Mouse (Mus musculus) retina, postnatal 1 day (tissue): ENCODE measurements around the gene Polm.
"Not testable (repeated sequence)": the region's sequence is repeated elsewhere in the genome, so short reads cannot be mapped to it uniquely, and the experiment has no call there.

Experiments
- DNase-seq: peaks from one replicate; pipeline ENCODE4 v3.0.0-alpha.2; 2012

Polm gene

DNA sequence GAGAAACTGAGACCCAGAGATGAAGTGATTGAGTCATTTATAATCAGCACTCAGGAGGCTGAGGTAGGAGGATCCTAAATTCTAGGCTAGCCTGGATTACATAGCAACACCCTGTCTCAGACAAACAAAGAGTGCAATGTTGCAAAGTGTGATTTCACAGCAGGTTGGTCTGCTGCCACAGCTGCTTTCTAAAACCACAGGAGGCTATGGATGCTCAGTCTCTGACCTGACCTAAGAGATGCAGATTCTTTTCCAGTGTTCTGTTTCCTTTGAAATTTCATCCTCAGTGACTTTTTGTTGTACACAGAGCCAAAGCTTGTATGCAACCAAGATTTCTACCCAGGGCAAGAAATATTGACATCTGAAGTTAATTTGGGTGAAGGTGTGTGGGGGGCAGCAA lies 17.7 kb upstream of the Polm start:
- no peak for DNase-seq

DNA sequence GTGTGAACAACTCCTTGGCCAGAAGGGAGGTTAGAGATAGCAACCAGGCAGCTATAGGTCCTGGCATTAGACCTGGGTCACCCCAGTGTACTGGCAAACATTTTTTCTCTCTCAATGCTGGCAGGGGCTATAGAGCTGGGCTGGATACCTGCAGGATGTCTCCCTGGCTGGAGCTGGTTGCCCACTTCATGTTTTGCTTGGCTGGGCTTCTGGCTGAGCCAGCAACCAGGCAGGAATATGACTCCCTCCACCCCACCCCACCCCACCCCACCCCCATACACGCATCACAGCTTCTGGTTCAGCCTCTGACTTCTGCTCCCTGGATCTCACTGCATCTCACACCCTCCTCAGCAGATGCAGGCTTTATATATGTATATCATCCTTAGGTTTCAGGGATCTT lies 14.5 kb upstream of the Polm start:
- DNase-seq, result no peak

DNA sequence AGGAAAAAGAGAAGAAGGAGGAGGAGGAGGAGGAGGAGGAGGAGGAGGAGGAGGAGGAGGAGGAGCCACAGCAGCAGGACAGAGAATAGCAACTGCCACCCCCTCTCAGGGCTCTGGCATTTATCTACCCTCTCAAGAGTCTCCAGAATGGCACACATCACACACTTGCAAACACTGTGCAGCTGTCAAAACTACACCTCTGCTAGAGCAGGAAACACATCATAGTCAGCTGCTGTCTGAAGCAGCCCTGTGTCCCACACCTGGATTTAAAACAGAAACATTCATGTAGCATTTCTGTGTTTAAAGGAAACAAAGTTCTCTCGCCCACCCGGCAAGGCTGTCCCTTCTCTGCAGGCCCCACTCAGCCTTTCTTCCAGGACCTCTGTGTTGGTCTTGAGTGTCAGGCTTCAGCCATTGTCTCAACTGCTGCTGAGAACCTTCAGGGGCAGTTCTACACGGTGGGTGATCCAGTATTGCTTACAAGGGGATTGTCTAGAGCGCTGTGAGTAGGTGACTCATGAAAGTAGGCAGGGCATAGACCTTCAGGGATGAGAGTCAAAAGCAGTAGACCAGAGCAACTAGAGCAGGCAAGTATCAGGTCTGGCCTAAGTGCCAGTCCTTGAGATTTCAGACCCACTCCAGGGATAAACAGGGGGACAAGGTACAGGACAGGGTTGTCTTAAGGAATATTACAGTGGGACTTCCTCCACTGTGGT lies 13.4 kb upstream of the Polm start:
- DNase-seq, result no peak

DNA sequence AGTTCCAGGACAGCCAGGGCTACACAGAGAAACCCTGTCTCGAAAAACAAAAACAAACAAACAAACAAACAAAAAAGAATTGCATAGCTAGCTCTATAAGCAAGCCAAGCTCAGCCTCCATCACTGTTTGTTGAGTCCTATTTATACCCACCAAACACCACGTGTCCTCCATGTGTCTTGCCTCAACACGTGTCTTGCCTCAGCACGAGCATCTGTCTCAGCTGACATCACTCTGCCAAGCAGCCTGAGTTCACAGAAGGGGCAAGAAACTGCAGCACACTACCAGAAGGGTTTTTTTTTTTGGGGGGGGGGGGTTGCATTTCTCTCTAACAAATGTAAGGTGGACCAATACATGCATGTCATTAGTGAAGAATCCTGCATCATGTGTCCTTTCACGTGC lies 12.6 kb upstream of the Polm start:
- DNase-seq, result no peak

DNA sequence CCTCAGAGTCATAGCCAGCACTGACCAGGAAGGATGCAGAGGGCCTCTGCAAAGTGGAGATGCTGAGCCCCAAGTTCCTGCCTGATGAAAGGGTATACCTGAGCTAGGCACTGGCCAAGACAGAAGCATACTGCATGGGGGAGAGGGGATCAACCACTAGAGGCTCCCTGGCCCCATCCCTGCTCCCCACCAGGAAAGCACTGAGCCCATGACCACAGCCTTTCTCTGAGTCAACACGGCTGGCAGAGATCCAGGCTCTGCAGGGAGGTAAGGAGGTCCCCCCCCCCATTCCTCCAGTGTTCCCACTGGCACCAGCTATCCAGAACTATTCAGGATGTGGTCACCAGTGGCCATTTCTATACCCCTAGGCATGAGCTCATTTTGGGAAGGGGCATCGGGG lies 11.5 kb upstream of the Polm start:
- DNase-seq, result peak; percentile 23

DNA sequence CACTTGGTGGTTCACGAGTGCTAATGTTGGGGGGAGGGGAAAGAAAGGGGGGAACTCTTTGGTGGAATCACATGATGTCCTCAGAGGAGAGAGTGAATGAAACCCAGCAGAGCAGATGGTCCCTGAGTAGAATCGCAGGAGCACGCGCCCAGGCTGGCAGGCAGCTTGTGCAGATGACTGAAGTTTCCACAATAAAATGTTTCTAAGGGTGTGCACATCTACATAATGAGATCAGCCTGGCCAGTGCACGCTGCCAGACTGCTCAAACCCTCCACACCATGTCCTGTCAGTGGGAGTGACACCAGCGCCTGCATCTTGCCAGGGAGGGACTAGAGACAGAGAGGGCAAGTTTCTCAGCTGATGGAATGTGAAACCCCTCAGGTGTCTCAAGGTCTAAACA lies 10.9 kb upstream of the Polm start:
- DNase-seq, result peak; percentile 22

DNA sequence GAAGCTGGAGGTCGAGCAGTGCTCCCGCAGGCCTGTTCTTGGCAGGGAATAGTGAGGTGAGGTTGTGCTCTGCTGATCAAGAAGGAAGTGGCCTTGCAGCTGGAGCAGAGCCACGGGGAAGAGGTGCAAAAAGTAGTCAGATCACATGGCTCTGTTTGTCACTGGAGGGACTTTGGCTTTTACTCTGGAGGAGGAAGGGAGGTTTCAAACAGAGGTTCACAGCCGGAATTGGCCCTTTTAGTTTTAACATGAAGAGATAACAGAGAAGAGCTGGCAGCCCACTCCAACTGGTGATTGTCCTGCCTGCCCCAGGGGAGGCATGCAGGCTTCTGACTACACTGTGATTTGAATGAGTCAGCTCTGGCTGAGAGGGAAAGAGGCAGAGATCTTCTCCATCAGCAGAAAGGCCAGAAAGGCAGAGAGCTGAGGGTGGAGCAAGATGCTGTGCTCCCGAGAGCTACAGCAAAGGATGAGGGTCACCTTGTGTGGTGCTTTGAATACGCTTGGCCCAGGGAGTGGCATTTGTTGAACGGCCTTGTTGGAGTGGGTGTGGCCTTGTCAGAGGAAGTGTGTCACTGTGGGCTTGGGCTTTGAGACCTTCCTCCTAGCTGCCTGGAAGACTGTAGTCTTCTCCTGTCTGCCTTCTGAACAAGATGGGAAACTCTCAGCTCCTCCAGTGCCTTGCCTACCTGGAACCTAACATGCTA lies 9.0 kb upstream of the Polm start:
- no peak for DNase-seq

DNA sequence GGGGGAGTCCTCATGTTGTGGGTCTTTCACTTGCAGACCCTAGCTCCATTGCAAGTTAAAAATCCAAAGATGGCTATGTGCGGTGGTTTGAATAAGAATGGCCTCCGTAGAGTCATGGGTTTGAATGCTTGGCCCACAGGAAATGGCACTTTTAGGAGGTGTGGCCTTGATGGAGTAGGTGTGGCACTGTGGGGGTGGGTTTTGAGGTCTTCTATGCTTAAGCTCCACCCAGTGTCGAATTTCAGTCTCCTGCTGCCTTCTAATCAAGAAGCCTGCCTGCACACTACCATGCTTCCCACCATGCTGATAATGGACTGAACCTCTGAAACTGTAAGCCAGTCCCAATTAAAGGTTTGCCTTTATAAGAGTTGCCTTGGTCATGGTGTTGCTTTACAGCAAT lies 5.3 kb upstream of the Polm start:
- no peak for DNase-seq

DNA sequence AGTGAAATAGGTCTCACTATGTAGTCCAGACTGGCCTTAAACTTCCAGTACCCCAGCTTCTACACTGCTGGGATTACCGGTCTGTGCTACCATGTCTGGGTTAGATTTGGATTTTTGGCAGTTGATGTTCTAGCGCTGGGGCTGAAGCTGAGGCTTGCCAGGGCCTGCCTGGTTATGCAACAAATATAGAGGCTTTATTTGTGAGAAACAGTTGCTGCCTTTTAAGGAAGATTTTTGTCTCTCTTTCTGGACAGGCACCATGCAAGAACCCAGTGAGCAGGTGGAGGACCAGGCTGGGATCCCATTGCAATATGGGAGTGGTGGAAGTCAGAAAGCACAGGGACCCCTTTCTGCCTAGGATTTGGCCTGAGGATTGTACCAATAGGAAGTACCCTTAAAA lies 3.9 kb upstream of the Polm start:
- DNase-seq, result no peak

DNA sequence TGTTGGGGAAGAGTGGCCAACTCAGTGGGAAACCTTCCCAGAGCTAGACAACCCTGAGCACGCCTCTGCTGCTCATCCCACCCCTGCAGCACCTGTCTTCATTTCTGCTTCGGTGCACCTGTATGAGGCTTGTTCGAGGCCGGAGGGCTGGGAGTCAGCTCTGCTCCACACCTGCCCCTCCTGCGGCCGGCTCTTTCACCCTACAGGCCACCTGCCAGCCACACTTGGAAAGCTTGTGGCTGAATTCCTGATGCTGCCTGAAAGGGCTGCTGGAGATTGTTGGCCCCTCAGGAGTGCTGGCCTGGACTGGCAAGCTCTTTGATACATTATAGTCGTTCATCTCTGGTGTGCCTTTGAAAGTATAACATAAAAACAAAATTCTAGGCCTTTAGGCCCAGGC lies 2.5 kb upstream of the Polm start:
- DNase-seq, result no peak

DNA sequence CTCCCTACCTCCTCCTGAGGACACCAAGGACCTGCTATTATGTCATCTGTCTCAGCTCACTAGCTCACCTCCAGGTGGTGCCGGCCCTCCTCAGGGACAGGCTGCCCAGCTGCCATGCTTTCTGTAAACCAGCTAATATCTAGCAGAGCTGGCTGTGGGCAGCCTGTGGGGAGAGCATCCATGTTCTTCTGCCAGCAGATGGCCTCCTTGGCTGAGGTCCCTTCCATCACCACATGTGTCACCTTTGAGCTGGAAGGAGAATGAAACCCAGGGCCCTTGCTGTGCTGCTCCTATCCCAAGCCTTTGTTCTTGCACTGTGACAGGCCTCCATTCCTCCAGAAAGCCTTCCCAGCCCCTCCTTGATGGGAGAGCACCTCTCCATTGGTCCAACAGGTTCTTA lies 1.7 kb downstream of the Polm start:
- DNase-seq, result peak; percentile 43

DNA sequence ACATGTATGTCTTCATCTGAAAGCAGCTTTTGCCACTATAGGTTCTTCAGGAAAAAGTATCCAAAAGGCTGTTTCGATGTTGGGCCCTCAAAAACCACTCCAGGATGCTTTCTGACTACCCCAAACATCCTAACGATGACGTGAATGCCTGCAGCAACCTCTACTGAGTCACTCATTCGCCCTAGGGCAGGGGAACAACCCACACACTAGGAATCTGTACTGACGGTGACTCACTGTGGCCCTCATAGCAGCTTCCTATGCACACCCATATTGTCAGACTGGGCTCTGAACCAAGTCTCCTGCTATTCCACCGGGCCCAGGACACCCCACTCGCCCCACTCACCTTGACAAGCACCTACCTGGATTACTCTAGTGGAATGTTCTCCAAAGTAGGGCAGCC lies 2.8 kb downstream of the Polm start:
- DNase-seq, result no peak

DNA sequence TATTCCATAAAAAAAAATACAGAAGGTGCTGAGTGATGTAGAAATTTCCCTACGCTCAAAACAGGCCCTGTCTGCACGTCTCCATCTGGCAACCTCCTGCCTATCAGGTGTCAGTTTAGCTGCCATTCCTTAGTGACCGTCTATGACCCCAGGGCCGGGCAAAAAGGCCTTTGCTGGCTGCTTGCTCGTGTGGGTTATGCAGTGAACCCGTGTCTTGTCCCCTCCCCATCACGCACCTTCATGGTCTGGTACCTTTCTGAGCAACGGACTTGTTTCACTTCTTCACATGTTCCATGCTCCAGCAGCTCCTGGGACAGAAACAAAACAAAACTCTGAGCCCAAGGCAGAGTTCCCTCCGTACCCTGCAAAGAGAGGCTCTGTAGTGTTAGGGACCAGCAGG lies 3.3 kb downstream of the Polm start:
- DNase-seq, result no peak

DNA sequence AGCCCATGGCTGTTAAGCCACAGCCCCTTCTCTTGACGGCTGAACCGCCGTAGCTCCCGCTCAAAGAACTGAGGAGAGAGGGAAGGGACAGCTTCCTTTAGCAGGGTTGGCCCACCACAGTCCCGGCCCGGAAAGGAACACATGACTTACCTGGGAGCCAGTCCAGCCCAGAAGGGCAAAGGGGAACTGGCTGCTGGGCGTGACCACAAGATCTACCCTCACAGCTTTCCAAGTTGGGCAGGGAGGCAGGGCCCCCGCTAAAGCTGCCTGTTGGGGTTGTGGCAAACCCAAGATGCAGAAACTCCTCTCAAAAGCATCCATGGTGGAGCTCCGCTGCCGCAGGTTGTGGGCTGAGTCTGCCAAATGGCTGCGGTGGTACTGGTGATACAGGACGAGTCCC lies 8.5 kb downstream of the Polm start:
- no peak for DNase-seq

DNA sequence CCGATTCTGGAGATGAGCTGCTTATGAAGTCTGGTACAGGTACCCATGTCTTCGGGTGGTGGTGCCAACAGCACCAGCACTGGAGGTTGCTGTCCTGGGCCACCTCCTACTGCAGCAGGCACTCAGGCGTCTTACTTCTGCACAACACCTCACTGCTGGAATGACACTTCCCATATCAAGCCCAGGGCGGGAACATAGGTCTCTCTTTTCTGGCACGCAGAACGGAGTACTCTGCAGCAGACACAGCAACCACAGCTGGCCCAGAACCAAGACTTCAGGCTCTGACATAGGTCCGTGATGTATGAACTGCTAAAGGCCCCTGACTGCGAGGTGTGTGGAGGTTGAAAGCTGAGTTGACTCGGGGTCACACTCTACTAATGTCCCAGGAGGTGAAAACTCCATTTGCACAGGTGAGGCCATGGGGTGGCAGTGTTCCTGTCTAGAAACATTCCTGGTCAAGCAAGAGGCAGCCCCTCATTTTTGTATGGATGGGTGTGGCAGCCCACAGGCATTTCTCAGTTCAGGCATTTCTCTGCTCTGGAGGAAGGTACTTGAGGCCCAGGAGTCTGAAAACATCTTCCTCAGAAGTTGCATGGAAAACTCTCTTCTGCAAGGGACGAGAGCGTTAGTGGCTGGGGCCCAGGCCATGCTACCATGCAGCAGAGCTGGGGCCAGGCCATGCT lies 9.2 kb downstream of the Polm start:
- no peak for DNase-seq

DNA sequence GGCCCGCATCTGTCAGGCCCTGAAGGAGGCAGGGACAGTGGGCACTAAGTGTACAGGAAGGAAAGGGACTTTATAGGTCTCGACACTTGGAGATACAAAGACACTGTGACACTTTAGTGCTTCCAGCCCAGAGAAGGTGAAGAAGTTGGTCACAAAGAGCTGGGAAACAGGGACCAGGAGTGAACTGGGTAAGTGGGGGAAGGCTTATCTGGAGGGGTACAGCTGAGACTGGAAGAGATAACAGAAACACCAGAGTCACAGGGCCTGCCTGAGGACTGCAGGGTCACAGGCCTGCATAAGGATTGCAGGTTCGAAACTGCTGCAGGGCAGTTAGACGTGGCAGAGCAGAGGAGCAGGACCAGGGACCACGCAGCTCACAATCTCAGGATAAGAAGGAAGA lies 9.9 kb downstream of the Polm start:
- DNase-seq, result no peak

DNA sequence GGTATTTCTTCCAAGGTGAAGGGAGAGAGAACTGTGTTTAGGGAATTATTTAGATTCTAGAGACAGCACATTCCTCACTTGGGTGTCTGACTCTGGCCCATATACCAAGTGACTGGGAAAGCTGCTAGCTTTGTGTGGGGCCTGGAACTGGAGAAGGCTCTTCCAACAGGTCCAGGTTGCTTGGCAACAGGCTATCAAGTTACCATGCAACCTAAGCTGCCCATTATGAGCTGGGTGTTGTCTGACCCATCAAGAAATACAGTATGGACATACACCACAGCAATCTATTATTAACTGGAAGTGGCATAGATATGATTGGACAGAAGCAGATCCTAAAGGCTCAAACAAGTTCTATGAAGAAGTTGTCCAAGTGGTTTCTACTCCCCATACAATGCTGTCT lies 12.4 kb downstream of the Polm start:
- DNase-seq, result no peak

DNA sequence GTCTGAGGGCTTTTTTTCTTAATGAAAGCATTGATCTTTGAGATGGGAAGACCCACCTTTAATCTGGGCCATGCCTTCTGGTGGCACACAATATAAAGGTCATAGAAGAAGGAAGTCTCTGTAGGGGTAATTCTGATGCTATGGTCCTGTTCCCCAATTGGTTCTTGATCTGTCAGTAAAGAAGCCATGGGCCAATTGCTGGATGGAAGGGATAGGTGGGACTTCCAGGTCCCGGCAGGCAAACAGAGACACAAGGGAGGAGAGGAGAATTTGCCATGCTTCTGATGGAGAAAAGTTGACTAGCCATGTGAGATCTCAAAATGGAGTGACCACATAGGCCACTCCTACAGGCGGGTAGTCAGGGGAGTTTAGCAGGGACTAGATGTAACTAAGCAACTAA lies 18.6 kb downstream of the Polm start:
- DNase-seq, result no peak

DNA sequence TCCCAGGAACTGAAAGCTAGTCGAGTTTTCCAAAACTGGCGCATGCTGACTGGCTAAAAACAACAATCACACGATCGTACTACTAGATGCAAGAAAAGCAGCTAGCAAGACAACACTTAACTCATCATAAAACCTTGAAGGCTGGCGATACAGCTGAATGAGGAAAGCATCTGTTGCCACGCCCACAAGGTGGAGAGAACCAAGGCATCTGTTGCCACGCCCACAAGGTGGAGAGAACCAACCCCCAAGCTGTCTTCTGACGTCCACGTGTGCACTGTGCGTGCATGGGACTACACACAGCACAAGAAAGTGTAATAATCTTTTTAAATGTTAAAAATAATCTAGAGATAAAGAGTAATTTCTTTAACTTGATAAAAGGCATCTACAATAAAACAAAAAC lies 24.4 kb downstream of the Polm start:
- DNase-seq, result no peak

DNA sequence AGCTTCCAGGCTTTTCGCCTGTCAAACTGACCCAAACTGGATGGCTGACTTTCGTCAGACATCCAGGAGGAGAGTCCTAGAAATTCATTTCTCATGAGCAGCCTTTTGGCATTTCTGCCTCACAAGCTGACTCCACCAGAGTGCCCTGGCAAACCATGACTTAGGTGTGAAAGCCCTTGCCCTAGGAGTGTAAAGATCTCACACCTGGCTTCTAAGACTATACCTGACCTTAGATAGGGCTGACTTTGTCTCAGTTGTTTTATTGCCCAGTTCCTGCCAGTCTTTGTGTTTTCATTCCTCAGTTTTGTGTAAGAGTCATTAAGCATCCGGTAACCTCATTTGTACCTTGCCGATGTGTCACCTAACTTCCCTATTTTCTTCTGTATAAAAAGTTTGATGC lies 28.3 kb downstream of the Polm start:
- DNase-seq, result not testable (repeated sequence)

DNA sequence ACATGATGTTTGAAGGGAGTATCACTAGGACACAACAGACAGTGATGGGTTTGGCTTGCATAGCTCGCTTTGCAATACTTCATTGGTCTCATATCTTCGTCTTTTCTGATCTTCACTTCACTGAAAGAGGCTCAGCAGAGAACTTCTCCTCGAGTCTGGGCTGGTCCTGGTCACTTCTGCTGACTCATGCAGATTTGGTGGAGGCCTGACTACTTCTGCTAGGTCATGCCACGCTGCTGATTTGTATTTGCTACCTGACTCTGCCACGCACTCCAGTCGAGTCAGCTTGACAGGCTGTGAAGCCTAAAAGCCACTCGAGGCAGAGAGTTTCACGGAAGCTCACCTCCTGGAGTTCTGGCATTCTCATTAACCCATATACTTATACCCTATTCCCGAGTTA lies 29.9 kb downstream of the Polm start:
- no peak for DNase-seq

DNA sequence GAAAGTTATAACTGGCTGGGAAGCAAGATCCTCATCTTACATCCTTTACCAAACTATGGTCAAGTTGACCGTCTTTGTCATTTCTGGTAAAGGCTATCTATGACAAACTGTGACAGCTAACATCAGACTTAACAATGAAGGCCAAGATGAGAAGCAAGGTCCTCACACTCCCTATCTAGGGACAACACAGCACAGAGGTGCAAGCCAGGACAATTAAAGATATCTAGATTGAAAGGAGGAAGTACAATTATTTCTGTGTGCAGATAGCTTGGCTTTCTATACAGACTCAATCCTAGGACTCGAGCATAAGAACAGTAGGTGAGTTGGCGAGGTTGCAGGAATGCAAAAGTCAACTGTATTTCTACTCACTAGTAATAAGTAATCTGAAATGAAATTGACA lies 32.1 kb downstream of the Polm start:
- no peak for DNase-seq

DNA sequence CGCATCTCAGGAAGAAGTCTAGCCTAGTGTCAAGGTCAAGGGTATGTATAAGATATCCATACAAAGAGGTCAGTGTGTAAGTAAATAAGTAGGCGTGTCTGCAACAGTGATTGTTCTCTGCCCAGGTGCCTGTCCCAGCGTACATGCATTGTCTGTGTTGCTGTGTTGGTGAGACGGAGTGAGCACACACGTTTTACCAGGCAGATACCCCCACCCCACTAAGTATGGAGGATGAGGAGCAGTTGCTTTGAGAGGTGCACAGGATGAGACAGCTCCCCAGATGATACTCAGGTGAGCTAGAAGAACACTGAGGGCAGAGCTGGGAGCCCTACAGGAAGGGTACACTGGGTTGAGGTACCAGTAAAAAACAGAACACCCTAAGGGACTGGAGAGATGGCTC lies 33.6 kb downstream of the Polm start:
- DNase-seq, result no peak

DNA sequence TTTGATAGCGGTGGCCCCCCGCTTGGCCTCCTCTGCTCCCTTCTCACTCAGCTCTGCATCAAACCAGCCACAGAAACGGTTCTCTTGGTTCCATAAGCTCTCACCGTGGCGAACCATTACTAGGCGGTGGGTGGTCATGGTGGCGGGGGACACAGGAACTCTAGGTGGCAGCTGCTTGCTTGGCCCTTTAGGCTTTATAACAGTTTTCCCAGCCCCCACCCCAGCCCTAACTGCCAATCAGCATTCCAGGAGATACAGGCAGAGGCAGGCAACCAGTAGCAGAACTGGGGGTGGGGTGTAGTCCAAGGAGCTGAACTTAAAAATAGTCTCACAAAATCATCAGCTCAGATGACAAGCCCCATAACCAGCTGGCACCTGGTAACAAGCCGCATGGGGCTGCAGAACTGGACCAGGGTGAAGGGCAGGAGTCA lies 34.2 kb downstream of the Polm start, which contains the start of gene Pgam2:
Gene Pgam2, minus strand, starts transcription at position 183 of the 431 bp plus-strand sequence.
- no peak for DNase-seq
